Mouse (Mus musculus) liver, adult 2 months (tissue): ENCODE data around the gene Sec16b.

Experiments used
- CTCF ChIP-seq: fragments of 200-500 bp; IDR thresholded peaks from 2 replicates; pipeline ENCODE4 v1.5.1; 2011; ENCODE audit warnings: low read depth, low read length, control low read depth
- POLR2A ChIP-seq: fragments of 200-500 bp; IDR thresholded peaks from 2 replicates; pipeline ENCODE4 v1.6.1; 2011; ENCODE audit warnings: low read length, control low read depth; ENCODE audit not compliant: insufficient read depth; ENCODE audit errors: extremely low read depth

DNA sequence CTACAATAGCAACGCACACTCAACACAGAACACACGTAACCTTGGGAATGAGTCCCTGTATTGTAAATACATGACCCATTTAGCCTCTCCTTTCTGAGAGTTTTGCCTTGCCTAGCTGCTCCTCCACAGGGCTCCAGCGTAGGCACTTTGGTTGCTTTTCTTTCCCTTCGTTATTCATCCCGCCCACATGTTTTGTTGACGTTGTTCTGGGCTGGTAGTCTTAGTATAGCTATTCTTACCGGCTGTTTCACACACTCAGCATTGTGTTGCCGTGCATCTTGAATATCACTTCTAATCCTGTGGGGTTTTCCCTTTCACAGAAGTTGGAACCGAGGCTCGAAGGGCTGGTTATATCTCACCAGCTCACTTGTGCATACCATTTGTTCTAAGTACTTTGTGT is 49.2 kb downstream of the Sec16b start:
- TF ChIP-seq POLR2A (no peak), CTCF (no peak)
